Mouse (Mus musculus): Measurements from ENCODE around the gene Pde10a. TPM values are rescaled to one million over a fixed set of nuclear protein-coding genes. Genes with fewer than 3 reads are reported as not detected.

Gene Pde10a
- total RNA-seq, 2 experiments from 2014 or later = 55.2 to 64.0 TPM

GRCm38 (mm10) chr17:8566850-8567249, 41.7 kb downstream of the Pde10a start, which contains the start of gene Gm17087:
Gene Gm17087 (minus strand): TSS chr17:8566950.
- no peak for DNase-seq (ENCODE audit: extremely low spot score in 1 of 2, low spot score in 1 of 2)

DNA sequence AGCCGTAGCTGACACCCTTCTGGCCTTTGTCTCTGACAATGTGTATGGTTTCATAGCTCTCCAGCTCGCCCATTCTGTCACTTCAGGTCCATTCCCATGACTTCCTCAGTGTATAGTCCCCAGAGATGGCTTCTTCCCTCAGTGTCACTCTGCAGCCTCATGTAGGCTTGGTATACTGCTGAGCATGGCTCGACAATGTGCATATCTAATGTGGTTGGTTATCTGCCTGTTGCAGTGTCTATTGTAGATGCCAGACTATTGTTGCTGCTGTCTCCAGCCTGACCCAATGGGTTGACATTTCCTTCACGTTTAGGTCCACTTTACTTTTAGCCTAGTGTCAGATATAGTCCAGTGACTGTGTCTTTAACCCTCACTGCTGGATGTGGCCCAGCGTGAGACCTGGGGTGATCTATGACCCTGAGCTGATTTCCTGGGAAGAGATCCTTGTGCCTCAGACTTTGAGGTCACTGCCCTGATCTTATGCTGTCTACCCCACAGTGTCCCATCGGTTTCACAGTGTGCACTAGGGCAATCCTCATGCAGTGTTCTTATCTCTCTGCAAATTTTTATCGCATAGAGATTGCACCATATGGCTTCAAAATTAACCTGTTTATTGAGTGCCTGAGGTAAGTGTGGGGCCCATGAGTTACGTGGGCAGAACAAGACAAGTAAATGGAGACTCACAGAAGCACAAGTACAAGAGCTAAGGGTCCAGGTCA, 48.5 kb downstream of the Pde10a start:
- no peak for DNase-seq (ENCODE audit: extremely low spot score in 1 of 2, low spot score in 1 of 2)

DNA sequence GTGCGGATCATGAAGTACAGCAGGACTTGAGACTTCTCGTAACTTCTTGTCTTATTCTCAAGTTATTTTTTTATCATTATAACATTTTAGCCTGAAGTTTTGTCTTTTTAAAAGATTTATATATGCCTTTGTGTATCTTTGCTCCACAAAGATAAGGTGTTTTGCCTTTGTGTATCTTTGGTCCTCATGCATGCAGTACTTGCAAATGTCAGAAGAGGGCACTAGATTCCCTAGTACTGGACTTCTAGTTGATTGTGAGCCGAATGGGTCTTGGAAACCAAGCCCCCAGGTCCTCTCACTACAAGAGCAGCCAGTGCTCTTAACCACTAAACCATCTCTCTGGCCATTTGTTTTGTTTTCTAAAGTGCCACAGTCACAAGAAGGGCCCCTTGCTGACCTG, 55.2 kb downstream of the Pde10a start:
- DNase-seq (ENCODE audit: extremely low spot score in 1 of 2, low spot score in 1 of 2) = peak in 1 of 2 experiments; percentile 34

GRCm38 (mm10) chr17:8581579-8581978, 56.4 kb downstream of the Pde10a start:
- peak in 1 of 2 experiments; percentile 16 for DNase-seq (ENCODE audit: extremely low spot score in 1 of 2, low spot score in 1 of 2)

DNA sequence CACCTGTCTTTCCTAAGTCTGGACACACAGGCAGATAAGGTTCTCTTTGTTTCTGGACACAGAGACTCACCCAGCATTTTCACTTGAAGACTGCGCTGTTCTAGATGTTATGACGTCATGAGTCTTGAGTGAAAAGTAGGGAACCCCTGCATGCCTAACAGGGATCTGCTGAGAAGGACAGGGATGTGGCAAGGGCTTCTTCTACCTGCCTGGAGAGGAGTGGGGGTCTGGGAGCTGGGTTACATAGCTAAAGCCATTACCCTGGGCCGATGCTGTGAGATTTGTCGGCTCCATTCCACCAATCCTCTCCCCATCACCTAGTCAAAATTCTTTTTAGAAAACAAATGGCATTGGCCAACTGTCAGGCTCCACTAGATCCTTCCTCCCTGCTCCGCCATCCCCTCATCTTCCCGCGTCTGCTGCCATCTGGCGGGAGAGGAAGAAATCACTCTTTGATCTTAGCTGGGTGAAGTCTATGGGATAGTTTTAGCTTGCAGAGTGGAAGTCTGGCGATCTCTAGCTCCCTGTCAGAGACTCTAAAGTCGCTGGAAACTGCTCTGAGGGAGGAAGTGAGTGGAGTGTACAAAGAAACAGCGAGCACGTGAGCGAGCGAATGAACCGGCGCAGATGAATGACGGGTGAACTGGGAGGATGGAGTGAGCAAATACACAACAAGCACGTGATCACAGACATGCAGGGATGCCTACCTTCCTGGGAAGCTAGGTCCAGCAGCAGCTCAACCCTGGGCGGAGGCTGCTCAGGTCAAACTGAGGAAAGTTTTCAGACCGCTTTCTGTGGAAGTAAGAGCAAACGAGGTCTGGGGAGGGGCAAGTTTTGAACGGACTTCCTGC, 67.5 kb downstream of the Pde10a start:
- DNase-seq (ENCODE audit: extremely low spot score in 1 of 2, low spot score in 1 of 2) = peak; percentile 73 to 87

GRCm38 (mm10) chr17:8597790-8598189, 72.6 kb downstream of the Pde10a start:
- DNase-seq (ENCODE audit: extremely low spot score in 1 of 2, low spot score in 1 of 2) = peak; percentile 54 to 75

DNA sequence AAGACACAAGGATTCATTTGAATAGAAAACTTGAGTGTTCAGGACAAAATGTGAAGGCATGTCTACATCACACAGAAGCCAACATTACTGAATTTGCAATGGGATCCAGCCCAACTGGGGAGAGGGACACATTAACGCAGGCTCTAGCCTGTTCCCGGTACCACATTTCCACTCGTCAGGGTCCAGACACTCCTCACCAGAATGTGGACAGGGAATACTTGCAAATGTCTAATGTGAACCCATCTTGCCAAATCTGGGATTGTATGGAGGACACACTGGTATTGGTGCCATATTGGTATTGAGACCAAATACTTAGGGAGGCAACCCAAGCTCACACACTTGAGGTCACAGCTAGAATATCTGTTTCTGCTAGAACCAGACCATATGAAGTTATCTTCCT, 77.8 kb downstream of the Pde10a start:
- DNase-seq (ENCODE audit: extremely low spot score in 1 of 2, low spot score in 1 of 2) = no peak

- no peak for DNase-seq (ENCODE audit: extremely low spot score in 1 of 2, low spot score in 1 of 2)
These were observed 80.7 kb downstream of the Pde10a start for GRCm38 (mm10) chr17:8605921-8606320.

GRCm38 (mm10) chr17:8606695-8607094, 81.5 kb downstream of the Pde10a start:
- DNase-seq (ENCODE audit: extremely low spot score in 1 of 2, low spot score in 1 of 2) = no peak

DNA sequence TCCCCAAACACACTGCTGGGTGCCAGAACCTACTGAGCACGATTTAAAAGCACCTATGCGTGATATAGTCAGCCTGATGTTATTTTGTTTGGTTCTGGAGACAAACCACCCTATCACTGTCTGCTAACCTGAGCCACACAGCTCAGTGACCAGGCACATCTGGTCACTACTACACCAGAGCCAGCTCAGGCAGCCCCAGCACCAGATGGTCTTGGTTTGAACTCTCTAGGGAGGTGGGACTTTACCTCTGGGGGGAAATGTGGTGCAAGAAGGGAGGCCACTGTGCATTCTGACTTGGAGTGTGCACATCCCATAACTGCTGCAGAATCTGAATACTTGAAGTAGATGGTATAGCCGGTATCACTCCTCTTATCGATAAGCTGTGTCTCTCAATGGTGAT, 86.7 kb downstream of the Pde10a start:
- no peak for DNase-seq (ENCODE audit: extremely low spot score in 1 of 2, low spot score in 1 of 2)

GRCm38 (mm10) chr17:8613882-8614551, 88.8 kb downstream of the Pde10a start:
- peak; percentile 84 to 96 for DNase-seq (ENCODE audit: extremely low spot score in 1 of 2, low spot score in 1 of 2)

- no peak for DNase-seq (ENCODE audit: extremely low spot score in 1 of 2, low spot score in 1 of 2)
These were observed 95.2 kb downstream of the Pde10a start for GRCm38 (mm10) chr17:8620346-8620745.

GRCm38 (mm10) chr17:8621105-8621504, 95.9 kb downstream of the Pde10a start:
- no peak for DNase-seq (ENCODE audit: extremely low spot score in 1 of 2, low spot score in 1 of 2)

DNA sequence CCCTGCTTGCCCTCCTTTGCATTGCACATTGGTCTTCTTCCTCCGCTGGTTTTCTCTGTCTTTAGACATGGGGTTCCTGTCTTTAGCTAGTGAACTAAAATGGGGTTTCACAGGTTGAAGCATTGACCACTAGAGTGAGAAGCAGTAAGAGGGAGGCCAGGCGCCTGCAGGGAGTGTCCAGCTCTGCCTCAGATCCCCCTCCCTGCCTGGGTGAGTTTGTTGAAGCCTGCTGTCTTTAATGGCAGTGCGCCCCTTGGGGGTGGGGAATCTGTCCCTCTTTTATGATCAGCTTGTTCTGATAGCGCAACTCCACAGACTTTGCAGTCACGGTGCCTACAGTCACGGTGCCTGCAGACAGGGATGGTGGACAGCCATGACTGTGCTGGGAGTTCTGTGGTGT, 96.7 kb downstream of the Pde10a start:
- DNase-seq (ENCODE audit: extremely low spot score in 1 of 2, low spot score in 1 of 2) = no peak

DNA sequence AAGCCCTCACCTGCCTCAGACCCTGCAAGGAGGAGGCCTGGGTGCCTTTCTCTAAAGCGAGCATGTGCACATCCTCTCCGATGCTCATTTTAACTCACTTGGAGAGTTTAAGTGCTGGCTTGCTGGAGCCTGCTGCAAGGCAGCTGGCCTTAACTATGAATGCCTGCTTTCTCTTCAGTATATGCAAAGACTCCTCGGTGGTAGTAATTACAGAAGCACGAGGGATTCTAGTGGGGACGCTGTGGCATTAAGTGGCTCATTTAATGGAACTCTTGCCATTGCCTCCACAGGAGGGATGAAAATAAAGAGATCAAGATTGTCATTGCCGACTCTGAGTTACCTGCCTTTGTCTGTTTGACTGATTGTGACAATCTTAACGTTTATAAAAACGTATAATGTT, 101.2 kb downstream of the Pde10a start:
- DNase-seq (ENCODE audit: extremely low spot score in 1 of 2, low spot score in 1 of 2) = no peak

- DNase-seq (ENCODE audit: extremely low spot score in 1 of 2, low spot score in 1 of 2) = no peak
These were observed 106.5 kb downstream of the Pde10a start for GRCm38 (mm10) chr17:8631701-8632100.

DNA sequence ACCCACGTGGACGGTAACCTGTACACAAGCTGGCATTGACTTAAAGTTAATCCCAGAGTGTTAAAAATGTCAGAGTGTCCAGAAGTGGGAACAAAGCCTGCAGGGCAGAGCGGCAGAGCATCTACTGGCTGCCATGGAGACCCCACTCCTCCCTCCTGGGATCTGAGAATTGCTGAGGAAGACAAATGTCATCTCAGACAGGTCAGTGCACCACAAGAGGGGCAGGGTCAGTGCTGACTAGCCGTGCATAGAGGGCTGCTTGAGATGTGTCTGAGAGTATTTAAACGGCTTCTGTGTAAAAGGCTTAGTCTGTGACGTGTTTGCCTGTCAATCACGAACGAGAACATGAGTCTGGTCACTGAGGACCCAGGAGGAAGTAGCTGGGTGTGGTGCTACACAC, 108.4 kb downstream of the Pde10a start:
- no peak for DNase-seq (ENCODE audit: extremely low spot score in 1 of 2, low spot score in 1 of 2)

- no peak for DNase-seq (ENCODE audit: extremely low spot score in 1 of 2, low spot score in 1 of 2)
These were observed 109.3 kb downstream of the Pde10a start for GRCm38 (mm10) chr17:8634476-8634875.

GRCm38 (mm10) chr17:8636231-8636630, 111.1 kb downstream of the Pde10a start:
- no peak for DNase-seq (ENCODE audit: extremely low spot score in 1 of 2, low spot score in 1 of 2)

- no peak for DNase-seq (ENCODE audit: extremely low spot score in 1 of 2, low spot score in 1 of 2)
These were observed 111.5 kb downstream of the Pde10a start for GRCm38 (mm10) chr17:8636691-8637090.

DNA sequence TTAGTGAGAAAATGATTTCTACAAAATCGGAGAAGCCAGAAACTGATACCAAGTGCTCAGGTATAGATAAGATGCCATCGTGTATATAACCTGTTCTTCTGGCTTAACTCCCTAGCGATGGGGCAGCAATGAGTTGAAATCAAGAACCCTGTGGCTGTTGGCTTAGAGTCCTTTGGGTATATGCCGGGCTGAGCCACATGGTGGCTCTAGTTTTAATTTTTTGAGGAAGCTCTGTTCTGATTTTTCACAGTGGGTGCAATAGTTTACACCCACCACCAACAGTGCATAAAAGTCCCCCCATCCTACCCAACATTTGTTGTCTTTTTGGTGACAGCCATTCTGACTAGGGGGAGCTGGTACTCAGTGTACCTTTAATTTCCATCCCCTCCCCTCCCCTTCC, 112.0 kb downstream of the Pde10a start:
- DNase-seq (ENCODE audit: extremely low spot score in 1 of 2, low spot score in 1 of 2) = no peak
